Mouse (Mus musculus): ENCODE data around the gene Chtop. TPM values are rescaled to one million over a fixed set of nuclear protein-coding genes. Genes with fewer than 3 reads are reported as not detected.

Gene Chtop
- 90.9 and 98.3 TPM in 2 replicates for polyA plus RNA-seq (2015; fragmentation: Nextera tagmentation; extraction: Ambion mirVana)

DNA sequence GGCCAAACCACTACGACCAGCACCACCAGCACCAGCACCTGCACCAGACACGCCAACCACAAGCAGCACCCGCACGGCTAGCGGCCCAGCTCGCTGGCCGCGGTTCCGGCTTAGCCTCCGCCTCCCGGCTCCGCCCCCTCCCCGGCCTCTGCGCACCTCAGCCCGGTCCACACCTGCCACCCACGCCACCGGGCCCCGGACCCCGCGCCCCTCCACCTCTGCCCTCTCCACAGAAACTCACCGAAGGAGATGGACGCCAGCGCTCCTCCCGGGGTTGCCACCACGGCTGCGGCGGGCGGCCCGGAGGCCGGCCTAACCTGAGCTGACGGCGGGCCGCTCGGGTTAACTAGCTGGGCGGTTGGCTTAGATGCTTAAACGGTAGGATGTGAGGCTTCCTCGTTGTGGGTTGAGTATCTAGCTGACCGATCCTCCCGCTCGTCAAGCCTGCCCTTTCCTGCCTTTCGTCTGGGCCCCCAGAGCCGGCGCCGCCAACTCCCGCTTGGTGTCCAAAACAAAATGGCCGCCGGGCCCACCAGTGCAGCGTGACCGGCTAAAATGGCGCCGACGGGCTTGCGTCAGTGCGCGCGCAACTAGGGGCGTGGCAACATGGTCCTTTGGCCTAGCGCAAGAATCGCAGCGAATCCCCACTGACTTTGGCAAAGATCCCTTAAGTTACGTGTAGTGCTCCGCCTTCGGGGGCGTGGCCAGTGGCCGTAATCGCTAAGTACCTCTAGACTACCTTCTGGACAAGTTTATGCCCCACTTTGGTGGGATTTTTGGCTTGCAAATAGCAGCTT is at the start of gene Chtop:
TSS of gene Chtop (minus strand) at position 549 of the 797 bp plus-strand sequence.
- Histone ChIP-seq H3K4me3 (peak within 1 kb of the TSS; percentile 84), H3K27ac (peak within 1 kb of the TSS; percentile 93), H3K4me2 (peak within 1 kb of the TSS; percentile 66), H3K9me3 (replicated peaks) (no peaks in the 10 kb centered on the region), H3K4me1 (replicated peaks) (peaks cover 33% of the 10 kb centered on the region), H3K36me3 (peaks cover 35% of the 10 kb centered on the region), H3K9ac (peak within 1 kb of the TSS; percentile 96), H3K27me3 (no peaks in the 10 kb centered on the region)
- ATAC-seq (replicated peaks; ENCODE audit: insufficient number of reproducible peaks, insufficient read depth, low FRiP score, low read depth): peak; percentile 88
- under 1% methylated on average over 66 of the region's 66 CpGs for WGBS

DNA sequence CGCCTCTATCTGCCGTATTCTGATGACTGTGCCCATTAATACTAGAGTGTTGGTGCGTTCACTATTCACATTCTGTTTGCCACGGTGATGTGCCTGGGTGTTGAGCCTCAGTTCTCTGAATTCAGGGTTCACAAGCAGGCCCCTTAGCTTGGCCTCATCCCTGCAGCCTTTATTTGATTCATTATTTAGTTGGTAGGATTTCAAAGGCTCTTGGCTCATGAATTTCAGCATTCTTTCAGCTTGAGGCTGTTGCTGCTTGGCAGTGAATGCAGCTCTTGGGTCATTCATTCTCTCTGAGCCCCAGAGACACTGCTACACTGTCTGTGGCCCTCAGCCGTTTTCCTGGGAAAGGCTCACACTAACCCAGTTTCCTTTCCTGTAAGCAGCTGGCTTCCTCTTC is 46.7 kb upstream of the Chtop start:
- Histone ChIP-seq H3K4me2 (no peak overlapping the region), H3K27me3 (no peaks in the 10 kb centered on the region), H3K9ac (no peak overlapping the region), H3K9me3 (replicated peaks) (no peaks in the 10 kb centered on the region), H3K27ac (no peak overlapping the region), H3K4me1 (replicated peaks) (no peaks in the 10 kb centered on the region), H3K36me3 (no peaks in the 10 kb centered on the region), H3K4me3 (no peak overlapping the region)
- WGBS: 71% methylated on average over 5 of the region's 5 CpGs
- no peak for ATAC-seq (replicated peaks; ENCODE audit: insufficient number of reproducible peaks, insufficient read depth, low FRiP score, low read depth)

DNA sequence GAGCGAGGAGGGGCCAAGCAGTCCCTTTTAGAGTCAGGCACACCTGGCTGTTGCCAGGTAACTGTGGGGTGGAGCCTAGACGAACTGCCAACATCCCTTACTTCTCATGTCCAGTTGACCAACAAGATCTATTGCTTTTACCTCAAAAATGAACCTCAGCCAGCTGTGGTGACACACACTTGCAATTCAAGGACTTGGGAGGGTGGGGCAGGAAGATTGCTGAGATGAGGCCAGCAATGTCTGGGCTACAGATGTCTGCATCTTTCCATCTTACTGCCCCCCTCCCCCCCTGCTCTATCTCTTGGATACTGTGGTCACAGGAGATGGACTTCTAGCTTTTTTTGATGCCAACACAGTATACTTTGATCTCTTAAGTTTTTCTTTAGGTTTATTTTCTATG is 42.9 kb upstream of the Chtop start:
- Histone ChIP-seq H3K9me3 (replicated peaks) (no peaks in the 10 kb centered on the region), H3K4me1 (replicated peaks) (no peaks in the 10 kb centered on the region; the same call in 1 of the 2 replicates), H3K4me3 (no peak overlapping the region), H3K9ac (no peak overlapping the region), H3K27me3 (no peaks in the 10 kb centered on the region), H3K27ac (no peak overlapping the region), H3K36me3 (no peaks in the 10 kb centered on the region), H3K4me2 (no peak overlapping the region)
- WGBS: 63% methylated on average over 2 of the region's 2 CpGs
- ATAC-seq (replicated peaks; ENCODE audit: insufficient number of reproducible peaks, insufficient read depth, low FRiP score, low read depth): no peak

DNA sequence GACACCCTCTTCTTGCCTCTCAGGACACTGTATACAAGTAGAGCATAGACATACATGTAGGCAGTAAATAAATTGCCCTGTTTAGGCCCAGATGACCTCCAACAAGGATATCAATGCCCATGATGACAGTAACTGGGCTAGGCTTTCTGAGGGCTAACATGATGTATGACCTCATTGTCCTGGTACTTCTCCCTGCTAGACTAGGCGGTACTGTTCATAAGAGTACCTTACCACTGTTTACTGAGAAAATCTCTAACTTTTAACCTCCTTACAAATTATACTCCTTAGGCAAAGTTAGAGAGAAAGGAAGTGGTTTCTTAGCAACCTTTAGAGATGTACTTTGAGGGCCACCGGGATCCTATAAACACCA is 41.1 kb upstream of the Chtop start:
- Histone ChIP-seq H3K4me1 (replicated peaks) (no peaks in the 10 kb centered on the region; the same call in 1 of the 2 replicates), H3K9ac (no peak overlapping the region), H3K27me3 (no peaks in the 10 kb centered on the region), H3K4me3 (no peak overlapping the region), H3K27ac (no peak overlapping the region), H3K9me3 (replicated peaks) (no peaks in the 10 kb centered on the region), H3K36me3 (no peaks in the 10 kb centered on the region), H3K4me2 (no peak overlapping the region)
- 73% methylated on average over 2 of the region's 2 CpGs for WGBS
- ATAC-seq (replicated peaks; ENCODE audit: insufficient number of reproducible peaks, insufficient read depth, low FRiP score, low read depth): no peak

DNA sequence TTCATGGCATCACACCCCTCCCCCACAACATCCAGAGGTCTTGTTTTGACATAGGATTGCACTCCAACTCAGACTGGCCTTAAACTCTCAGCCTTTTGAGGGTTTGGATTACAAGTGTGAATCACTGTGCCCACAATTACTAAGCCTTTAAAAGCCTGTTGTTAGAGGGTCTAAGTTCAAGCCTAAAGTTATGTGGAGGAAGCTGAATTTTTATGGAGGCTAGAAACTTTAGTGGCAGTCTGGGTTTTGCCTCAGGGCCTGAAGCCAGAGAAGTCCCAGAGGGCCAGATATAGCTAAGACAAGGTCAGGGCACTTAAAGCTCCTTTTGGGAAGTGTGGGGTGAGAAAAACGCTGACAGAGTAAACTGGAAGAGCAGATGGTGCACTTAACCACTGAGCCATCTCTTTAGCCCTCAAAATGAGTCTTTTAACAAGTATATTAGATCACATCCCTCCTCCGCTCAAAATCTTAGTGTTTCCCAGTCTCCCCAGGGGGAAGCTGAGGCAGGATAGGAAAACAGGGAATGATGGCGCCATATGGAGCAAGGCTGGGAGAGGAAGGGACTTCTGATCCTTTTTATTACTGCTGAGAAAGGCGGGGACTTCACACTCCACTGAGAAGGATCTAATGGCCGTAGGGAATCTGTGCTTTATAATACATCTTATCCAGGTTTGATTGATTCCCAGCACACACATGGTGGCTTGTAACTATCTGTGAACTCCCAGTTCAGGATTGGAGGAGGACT is 40.5 kb upstream of the Chtop start:
- no peak for ATAC-seq (replicated peaks; ENCODE audit: insufficient number of reproducible peaks, insufficient read depth, low FRiP score, low read depth)
- Histone ChIP-seq H3K36me3 (no peaks in the 10 kb centered on the region), H3K9me3 (replicated peaks) (no peaks in the 10 kb centered on the region), H3K27ac (no peak overlapping the region), H3K4me3 (no peak overlapping the region), H3K4me1 (replicated peaks) (no peaks in the 10 kb centered on the region; the same call in 1 of the 2 replicates), H3K27me3 (no peaks in the 10 kb centered on the region), H3K9ac (no peak overlapping the region), H3K4me2 (no peak overlapping the region)
- WGBS: 60% methylated on average over 5 of the region's 5 CpGs

DNA sequence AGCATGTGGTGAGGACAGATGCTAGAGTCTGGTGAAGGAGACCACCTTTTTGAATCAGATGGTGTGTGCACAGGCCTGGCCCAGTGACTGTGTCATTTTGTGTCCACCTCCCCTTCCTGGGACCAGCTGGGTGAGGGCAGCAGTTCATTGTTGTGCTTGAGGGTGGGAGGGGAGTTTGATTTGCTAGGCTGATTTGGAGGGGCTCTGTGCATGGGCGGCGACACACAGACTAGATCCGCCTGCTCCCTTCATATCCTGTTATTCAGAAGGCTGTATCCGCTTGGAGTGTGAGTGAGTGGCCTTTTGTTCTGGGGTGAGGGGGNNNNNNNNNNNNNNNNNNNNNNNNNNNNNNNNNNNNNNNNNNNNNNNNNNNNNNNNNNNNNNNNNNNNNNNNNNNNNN is 31.6 kb upstream of the Chtop start:
- H3K27me3 ChIP-seq: no peaks in the 10 kb centered on the region
- peaks cover 9% of the 10 kb centered on the region for H3K4me1 ChIP-seq (replicated peaks)
- no peaks in the 10 kb centered on the region for H3K36me3 ChIP-seq
- H3K4me3 ChIP-seq: peak overlapping the region; percentile 28
- no peaks in the 10 kb centered on the region for H3K9me3 ChIP-seq (replicated peaks)
- WGBS: 52% methylated on average over 4 of the region's 4 CpGs
- ATAC-seq (replicated peaks; ENCODE audit: insufficient number of reproducible peaks, insufficient read depth, low FRiP score, low read depth): peak; percentile 69
- peak overlapping the region; percentile 49 for H3K4me2 ChIP-seq
- H3K9ac ChIP-seq: peak overlapping the region; percentile 24; the same call in 1 of the 2 replicates
- peak overlapping the region; percentile 39; the same call in 1 of the 2 replicates for H3K27ac ChIP-seq

DNA sequence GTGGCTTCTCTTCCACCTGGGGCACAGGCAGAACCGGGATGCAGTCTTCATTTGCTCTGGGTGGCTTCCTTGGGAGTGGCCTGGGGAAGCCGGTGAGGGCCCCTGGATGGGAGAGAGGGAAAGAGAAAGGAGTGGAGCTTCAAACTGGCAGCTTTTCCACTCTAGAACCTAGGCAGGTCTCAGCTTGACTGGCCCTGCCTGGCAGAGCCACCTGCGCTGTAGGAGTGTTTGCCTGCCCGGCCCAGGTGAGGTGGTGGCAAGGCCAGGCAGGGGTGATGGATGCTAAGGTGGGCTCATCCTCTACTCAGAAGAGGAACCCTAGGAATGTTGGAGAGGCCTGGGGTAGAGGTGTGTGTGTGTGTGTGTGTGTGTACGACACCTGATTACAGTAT is 28.6 kb upstream of the Chtop start:
- peak overlapping the region; percentile 54; the same call in 1 of the 2 replicates for H3K27ac ChIP-seq
- H3K4me3 ChIP-seq: peak overlapping the region; percentile 35
- 73% methylated on average over 5 of the region's 5 CpGs for WGBS
- no peaks in the 10 kb centered on the region for H3K9me3 ChIP-seq (replicated peaks)
- H3K4me2 ChIP-seq: peak overlapping the region; percentile 45
- H3K9ac ChIP-seq: peak overlapping the region; percentile 29
- no peak for ATAC-seq (replicated peaks; ENCODE audit: insufficient number of reproducible peaks, insufficient read depth, low FRiP score, low read depth)
- peaks cover 9% of the 10 kb centered on the region for H3K4me1 ChIP-seq (replicated peaks)
- H3K27me3 ChIP-seq: no peaks in the 10 kb centered on the region
- no peaks in the 10 kb centered on the region for H3K36me3 ChIP-seq

DNA sequence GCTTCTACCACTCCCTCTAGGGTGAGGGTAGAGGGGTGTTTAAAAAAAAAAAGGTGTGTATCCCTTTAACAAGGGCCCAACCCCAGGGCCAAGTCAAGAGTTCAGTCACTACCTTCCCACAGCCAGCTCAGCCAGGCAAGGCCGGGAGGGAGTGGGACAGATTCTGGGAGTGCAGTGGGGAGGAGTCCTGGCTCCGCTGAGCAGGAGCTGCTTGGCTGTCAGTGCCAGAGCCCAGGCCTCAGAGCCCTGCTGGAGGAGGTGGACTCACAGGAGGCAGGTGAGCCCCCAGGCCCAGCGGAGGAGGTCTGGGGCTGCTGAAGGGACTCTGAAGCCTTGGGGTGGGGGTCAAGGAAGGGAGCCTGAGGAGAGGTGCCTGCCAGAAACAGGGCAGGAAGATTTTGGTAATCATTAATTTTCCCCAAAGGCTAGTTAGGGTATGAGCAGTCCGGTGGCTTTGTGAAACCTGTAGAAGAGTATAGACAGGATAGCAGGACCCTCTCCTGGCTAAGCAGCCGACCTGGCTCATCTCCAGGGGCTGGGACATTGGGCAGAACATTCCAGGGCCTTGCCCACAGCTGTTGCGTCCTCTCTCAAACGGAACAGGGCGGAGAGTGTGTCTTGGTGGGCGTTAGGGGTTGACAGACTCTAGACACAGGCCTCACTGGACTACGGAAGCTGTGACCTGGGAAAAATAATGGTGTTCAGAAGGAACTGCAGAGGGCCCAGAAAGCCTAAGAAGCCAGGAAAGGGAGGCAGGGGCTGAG is 28.0 kb upstream of the Chtop start, which contains the start of gene S100a16:
TSS of gene S100a16 (plus strand) at position 114 of the 764 bp plus-strand sequence.
- peak within 1 kb of the TSS; percentile 45 for H3K4me2 ChIP-seq
- H3K36me3 ChIP-seq: no peaks in the 10 kb centered on the region
- H3K4me1 ChIP-seq (replicated peaks): peaks cover 9% of the 10 kb centered on the region
- H3K9me3 ChIP-seq (replicated peaks): no peaks in the 10 kb centered on the region
- peak within 1 kb of the TSS; percentile 54 for H3K27ac ChIP-seq
- WGBS: 44% methylated on average over 10 of the region's 10 CpGs
- no peaks in the 10 kb centered on the region for H3K27me3 ChIP-seq
- ATAC-seq (replicated peaks; ENCODE audit: insufficient number of reproducible peaks, insufficient read depth, low FRiP score, low read depth): peak; percentile 63; the same call in 1 of the 2 replicates
- peak within 1 kb of the TSS; percentile 29 for H3K9ac ChIP-seq
- H3K4me3 ChIP-seq: peak within 1 kb of the TSS; percentile 35

DNA sequence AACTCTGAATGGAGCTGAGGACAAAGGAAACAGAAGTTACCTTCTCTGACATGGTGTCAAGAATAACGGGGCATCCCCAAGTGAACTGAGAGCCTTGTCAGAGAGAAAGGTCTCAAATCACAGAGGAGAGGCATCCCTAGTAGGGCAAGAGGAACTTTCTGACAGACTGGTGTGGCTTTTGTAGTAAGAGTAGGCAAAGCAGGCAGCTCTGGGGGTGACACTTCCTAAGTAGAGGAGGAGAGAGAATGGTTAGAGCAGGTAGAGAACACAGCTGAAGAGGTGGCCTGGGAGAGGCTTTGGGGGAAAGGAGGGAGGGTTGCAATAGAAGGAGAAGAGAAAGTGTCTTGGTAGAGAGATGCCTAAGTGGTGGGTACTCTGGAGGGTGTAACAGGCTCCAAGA is 26.1 kb upstream of the Chtop start:
- no peak for ATAC-seq (replicated peaks; ENCODE audit: insufficient number of reproducible peaks, insufficient read depth, low FRiP score, low read depth)
- no peaks in the 10 kb centered on the region for H3K9me3 ChIP-seq (replicated peaks)
- no peaks in the 10 kb centered on the region for H3K36me3 ChIP-seq
- H3K4me3 ChIP-seq: no peak overlapping the region
- no peak overlapping the region for H3K9ac ChIP-seq
- H3K27ac ChIP-seq: no peak overlapping the region
- H3K4me2 ChIP-seq: no peak overlapping the region
- 45% methylated on average over 1 of the region's 1 CpGs for WGBS
- H3K27me3 ChIP-seq: no peaks in the 10 kb centered on the region
- peaks cover 9% of the 10 kb centered on the region for H3K4me1 ChIP-seq (replicated peaks)

DNA sequence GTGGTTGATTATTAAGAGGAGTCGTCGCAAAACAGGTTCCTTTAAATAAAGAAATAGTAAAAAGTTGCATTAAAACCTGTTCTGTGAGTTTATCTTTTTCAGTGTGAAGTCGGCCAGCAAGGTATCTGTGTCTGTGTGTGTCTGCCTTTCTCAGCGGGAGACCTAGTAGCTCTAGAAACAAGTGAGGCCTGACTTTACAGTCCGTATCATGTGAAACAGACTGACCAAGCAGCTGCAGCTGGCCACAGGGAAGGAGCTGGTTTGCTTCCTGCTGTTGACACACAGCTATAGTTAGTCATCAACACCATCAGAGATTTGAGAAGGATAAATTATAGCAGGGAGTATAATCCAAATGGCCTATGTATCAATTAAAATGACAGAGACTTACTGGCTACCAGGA is 22.4 kb upstream of the Chtop start:
- Histone ChIP-seq H3K4me3 (no peak overlapping the region), H3K4me2 (no peak overlapping the region), H3K27me3 (0 out of 2 replicates have a peak, but pooled peaks cover 3% of the 10 kb centered on the region), H3K4me1 (replicated peaks) (peaks cover 1% of the 10 kb centered on the region; the same call in 1 of the 2 replicates), H3K9ac (no peak overlapping the region), H3K27ac (no peak overlapping the region), H3K36me3 (no peaks in the 10 kb centered on the region), H3K9me3 (replicated peaks) (no peaks in the 10 kb centered on the region)
- 66% methylated on average over 5 of the region's 5 CpGs for WGBS
- ATAC-seq (replicated peaks; ENCODE audit: insufficient number of reproducible peaks, insufficient read depth, low FRiP score, low read depth): no peak

All from heart, embryonic 15.5 days (tissue).